Mouse (Mus musculus) common myeloid progenitor, adult 5-6 weeks (primary cell): ENCODE data around the gene Unk. TPM values are rescaled to one million over a fixed set of nuclear protein-coding genes. Genes with fewer than 3 reads are reported as not detected.
"Not testable (repeated sequence)": the region's sequence is repeated elsewhere in the genome, so short reads cannot be mapped to it uniquely, and the experiment has no call there.

Source experiments
- ATAC-seq: replicated peaks from 2 replicates; pipeline ENCODE4 v1.8.0; 2016; ENCODE audit warnings: low read depth, mild to moderate bottlenecking, moderate TSS enrichment, inconsistent platforms; ENCODE audit not compliant: poor library complexity, severe bottlenecking
- total RNA-seq: library from RNA; stranded (forward); fragments of 200-1000, 187-1606 nt; gene quantifications from 2 replicates; pipeline ENCODE4 v1.2.3, GENCODE M21; 2017

The Unk gene
- total RNA-seq, 1 experiment from 2014 or later: 28.5 TPM

GRCm38 (mm10) chr11:116083096-116083672 is 53.1 kb downstream of the Unk start:
- ATAC-seq: no peak

- no peak for ATAC-seq
Measured at GRCm38 (mm10) chr11:116084166-116084565, 54.0 kb downstream of the Unk start.

- ATAC-seq: peak; percentile 92
Measured at GRCm38 (mm10) chr11:116086258-116087193, 56.4 kb downstream of the Unk start, which contains the start of gene Wbp2. Gene Wbp2, minus strand, starts transcription at chr11:116086995.

- ATAC-seq: peak; percentile 62
Measured at GRCm38 (mm10) chr11:116087194-116088130, 57.3 kb downstream of the Unk start.

- no peak for ATAC-seq
Measured at GRCm38 (mm10) chr11:116088188-116088587, 58.1 kb downstream of the Unk start.

- ATAC-seq: peak; percentile 14
Measured at GRCm38 (mm10) chr11:116088741-116089394, 58.7 kb downstream of the Unk start.

- no peak for ATAC-seq
Measured at GRCm38 (mm10) chr11:116089545-116089944, 59.4 kb downstream of the Unk start.

- ATAC-seq: no peak
Measured at GRCm38 (mm10) chr11:116091591-116091990, 61.5 kb downstream of the Unk start.

GRCm38 (mm10) chr11:116092959-116093358 is 62.8 kb downstream of the Unk start:
- ATAC-seq: not testable (repeated sequence)

- ATAC-seq: peak; percentile 81
Measured at GRCm38 (mm10) chr11:116093771-116094565, 63.8 kb downstream of the Unk start.

GRCm38 (mm10) chr11:116095573-116095972 is 65.5 kb downstream of the Unk start:
- ATAC-seq: no peak

- no peak for ATAC-seq
Measured at GRCm38 (mm10) chr11:116096213-116097108, 66.3 kb downstream of the Unk start.

GRCm38 (mm10) chr11:116098711-116099460 is 68.8 kb downstream of the Unk start:
- ATAC-seq: no peak

GRCm38 (mm10) chr11:116099462-116099861 is 69.3 kb downstream of the Unk start:
- no peak for ATAC-seq

- no peak for ATAC-seq
Measured at GRCm38 (mm10) chr11:116100385-116100784, 70.3 kb downstream of the Unk start.

- ATAC-seq: no peak
Measured at GRCm38 (mm10) chr11:116100839-116101238, 70.7 kb downstream of the Unk start.

GRCm38 (mm10) chr11:116101931-116102381 is 71.8 kb downstream of the Unk start:
- ATAC-seq: no peak
